Mouse (Mus musculus) olfactory bulb, adult 2 months (tissue): ENCODE data around the gene Fzd7.

Source experiments
- CTCF ChIP-seq: fragments of 200-500 bp; IDR thresholded peaks from 2 replicates; pipeline ENCODE4 v1.5.1; 2012; ENCODE audit warnings: low read depth, mild to moderate bottlenecking, low read length, moderate library complexity; ENCODE audit not compliant: insufficient read depth
- POLR2A ChIP-seq: fragments of 200-500 bp; IDR thresholded peaks from 2 replicates; pipeline ENCODE4 v1.6.1; 2012; ENCODE audit warnings: mild to moderate bottlenecking, low read depth, low read length, moderate library complexity; ENCODE audit not compliant: insufficient read depth

DNA sequence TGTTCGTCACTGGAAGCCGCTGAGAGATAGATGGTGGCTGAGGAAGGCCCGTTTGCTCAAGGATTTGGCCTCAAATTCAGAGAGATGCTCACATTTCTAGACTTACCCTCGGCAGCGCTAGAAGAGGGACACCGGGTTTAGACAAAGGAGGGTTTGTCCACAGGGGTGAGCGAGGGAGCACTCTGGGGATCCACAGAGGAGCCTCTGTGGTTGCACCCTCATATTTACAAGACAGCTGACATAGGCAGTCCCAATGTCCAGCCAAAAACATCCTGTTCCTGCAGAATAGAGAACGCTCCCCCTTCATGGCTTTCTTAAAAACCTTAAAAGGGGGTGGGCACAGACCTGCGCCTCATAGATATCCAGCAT, 16.6 kb upstream of the Fzd7 start:
- TF ChIP-seq CTCF (no peak), POLR2A (no peak)
